Mouse (Mus musculus): ENCODE data around the gene 4632433K11Rik. TPM values are rescaled to one million over a fixed set of nuclear protein-coding genes. Genes with fewer than 3 reads are reported as not detected.
"Not testable (repeated sequence)": the region's sequence is repeated elsewhere in the genome, so short reads cannot be mapped to it uniquely, and the experiment has no call there.

The 4632433K11Rik gene
- total and polyA plus RNA-seq, 2 experiments from 2014 or later, result 0.24 TPM; not detected in 1

DNA sequence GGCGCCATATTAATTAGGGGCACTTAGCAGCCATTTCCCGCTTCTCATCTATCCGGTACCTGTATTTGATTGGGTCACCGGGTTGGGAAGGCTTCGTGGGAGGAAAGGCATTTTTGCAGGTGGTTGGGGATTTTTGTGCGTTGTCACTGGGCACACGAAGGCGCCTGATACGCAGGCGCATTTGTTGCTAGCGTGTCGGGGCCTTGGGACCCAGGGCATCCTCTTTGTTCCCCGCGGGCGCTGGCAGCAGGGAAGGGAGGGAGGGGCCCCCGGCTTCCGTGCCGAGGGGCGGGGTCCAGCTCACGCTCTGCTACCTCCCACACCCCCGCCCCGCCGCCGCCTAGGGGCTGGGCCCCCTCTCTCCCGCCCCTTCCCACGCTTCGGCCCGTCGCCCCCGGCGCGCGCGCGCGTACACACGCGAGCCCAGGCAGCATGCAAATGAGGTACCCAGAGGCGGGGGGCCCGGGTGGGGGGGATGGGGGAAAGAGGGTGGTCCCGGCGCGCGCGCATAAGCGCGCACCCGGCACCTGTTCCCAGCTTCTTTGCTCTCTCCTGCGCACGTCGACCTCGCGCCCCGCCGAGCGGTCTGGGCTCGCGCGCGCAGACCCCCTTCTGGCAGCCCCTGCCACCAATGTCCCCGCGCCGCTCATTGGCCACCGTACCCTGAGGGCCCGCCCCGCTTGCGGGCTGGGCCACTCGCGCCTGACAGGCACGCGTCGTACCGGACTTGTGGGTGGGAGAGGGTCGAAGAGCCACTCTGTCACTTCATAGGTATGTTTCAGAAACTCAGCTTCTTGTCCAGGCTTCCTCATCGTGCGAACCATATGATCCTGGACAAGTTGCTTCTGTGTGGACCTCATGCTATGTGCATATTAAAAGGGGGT, 18.6 kb upstream of the 4632433K11Rik start, which contains the start of gene Gm44973:
TSS of gene Gm44973 (plus strand) at position 379 of the 884 bp plus-strand sequence.
- peak; percentile 98 for DNase-seq
- TF ChIP-seq CTCF (IDR thresholded peaks at IDR 0.05; ENCODE audit: low read depth), result no peak
- Histone ChIP-seq H3K27me3 (ENCODE audit: insufficient read depth, low read length) (no peaks in the 10 kb centered on the region), H3K4me3 (ENCODE audit: low read depth, low read length) (peak within 1 kb of the TSS; percentile 77), H3K36me3 (ENCODE audit: insufficient read depth) (peaks cover 22% of the 10 kb centered on the region), H3K9ac (peak within 1 kb of the TSS; percentile 79), H3K9me3 (ENCODE audit: low read length) (no peaks in the 10 kb centered on the region), H3K4me1 (ENCODE audit: insufficient read depth) (peaks cover 5% of the 10 kb centered on the region; the same call in 1 of the 2 replicates), H3K27ac (ENCODE audit: low read depth, low read length) (peak within 1 kb of the TSS; percentile 99), H3K4me2 (ENCODE audit: low read depth) (peak within 1 kb of the TSS; percentile 71)
- WGBS, result 2% methylated on average over 61 of the region's 76 CpGs
- ATAC-seq, result peak; percentile 81

DNA sequence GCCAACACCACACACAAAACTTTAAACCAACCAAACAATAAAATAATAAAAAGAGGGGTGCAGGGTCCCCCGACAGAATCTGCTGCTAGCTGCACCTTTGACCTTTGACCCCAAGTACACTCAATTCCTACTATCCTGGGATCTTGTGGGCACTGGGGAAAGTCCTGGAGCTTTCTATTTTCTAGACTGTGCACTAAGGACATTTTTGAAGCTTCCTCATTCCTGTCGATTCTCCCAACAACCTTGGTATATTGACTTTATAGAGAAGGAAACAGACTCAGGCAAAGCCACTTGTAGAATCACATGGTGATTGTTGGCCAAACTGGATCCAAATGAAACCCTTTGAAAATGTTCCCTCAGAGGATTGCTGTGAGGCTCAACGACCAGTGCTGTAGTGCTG, 17.9 kb upstream of the 4632433K11Rik start:
- peak overlapping the region; percentile 76 for H3K9ac ChIP-seq
- no peaks in the 10 kb centered on the region for H3K27me3 ChIP-seq (ENCODE audit: insufficient read depth, low read length)
- peak overlapping the region; percentile 71 for H3K4me2 ChIP-seq (ENCODE audit: low read depth)
- H3K4me1 ChIP-seq (ENCODE audit: insufficient read depth), result peaks cover 7% of the 10 kb centered on the region
- DNase-seq (no peak), ATAC-seq (no peak)
- H3K27ac ChIP-seq (ENCODE audit: low read depth, low read length), result peak overlapping the region; percentile 99
- H3K4me3 ChIP-seq (ENCODE audit: low read depth, low read length), result peak overlapping the region; percentile 77
- 58% methylated on average over 3 of the region's 3 CpGs for WGBS
- no peaks in the 10 kb centered on the region for H3K9me3 ChIP-seq (ENCODE audit: low read length)
- TF ChIP-seq CTCF (IDR thresholded peaks at IDR 0.05; ENCODE audit: low read depth), result no peak
- H3K36me3 ChIP-seq (ENCODE audit: insufficient read depth), result peaks cover 15% of the 10 kb centered on the region

DNA sequence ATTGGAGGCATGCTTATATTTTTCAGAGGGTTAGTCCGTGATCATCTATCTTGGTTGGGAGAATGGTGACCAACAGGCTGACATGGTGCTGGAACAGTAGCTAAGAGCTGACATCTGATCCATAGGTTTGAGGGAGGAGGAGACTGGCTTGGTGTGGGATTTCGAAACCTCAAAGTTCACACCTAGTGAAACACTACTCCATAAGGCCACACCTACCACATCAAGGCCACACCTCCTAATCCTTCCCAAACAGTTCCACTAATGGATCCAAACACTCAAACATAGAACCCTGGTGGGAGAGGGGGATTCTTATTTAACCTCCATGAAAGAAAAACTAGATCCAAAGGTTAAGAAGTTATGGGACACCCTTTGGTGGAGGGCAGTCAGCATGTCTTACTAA, 17.0 kb upstream of the 4632433K11Rik start:
- H3K27me3 ChIP-seq (ENCODE audit: insufficient read depth, low read length), result no peaks in the 10 kb centered on the region
- H3K4me2 ChIP-seq (ENCODE audit: low read depth), result no peak overlapping the region
- H3K9ac ChIP-seq, result no peak overlapping the region
- H3K27ac ChIP-seq (ENCODE audit: low read depth, low read length), result no peak overlapping the region
- ATAC-seq (no peak), DNase-seq (no peak)
- TF ChIP-seq CTCF (IDR thresholded peaks at IDR 0.05; ENCODE audit: low read depth), result no peak
- no peak overlapping the region for H3K4me3 ChIP-seq (ENCODE audit: low read depth, low read length)
- peaks cover 10% of the 10 kb centered on the region for H3K4me1 ChIP-seq (ENCODE audit: insufficient read depth)
- no peaks in the 10 kb centered on the region for H3K9me3 ChIP-seq (ENCODE audit: low read length)
- 100% methylated on average over 2 of the region's 2 CpGs for WGBS
- peaks cover 9% of the 10 kb centered on the region for H3K36me3 ChIP-seq (ENCODE audit: insufficient read depth)

DNA sequence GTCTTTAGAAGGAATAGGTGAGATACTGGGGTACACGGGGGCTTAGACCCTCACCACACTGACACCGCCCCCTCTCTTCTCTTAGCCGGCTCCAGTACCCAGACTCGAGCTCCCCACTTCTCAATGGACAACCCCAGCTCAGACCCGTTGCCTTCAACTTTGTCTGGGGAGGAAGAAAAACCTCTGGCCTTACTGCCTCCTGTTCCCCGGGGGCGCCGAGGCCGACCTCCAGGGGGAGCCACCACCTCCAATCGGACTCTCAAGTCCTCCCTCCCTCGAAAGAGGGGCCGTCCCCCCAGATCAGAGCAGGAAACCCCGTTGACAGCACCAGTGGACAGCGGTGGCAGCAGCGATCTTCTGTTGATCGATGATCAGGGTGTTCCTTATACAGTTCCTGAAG, 16.6 kb upstream of the 4632433K11Rik start:
- no peak overlapping the region for H3K4me2 ChIP-seq (ENCODE audit: low read depth)
- no peak overlapping the region for H3K27ac ChIP-seq (ENCODE audit: low read depth, low read length)
- DNase-seq, result no peak
- H3K4me3 ChIP-seq (ENCODE audit: low read depth, low read length), result no peak overlapping the region
- 91% methylated on average over 16 of the region's 16 CpGs for WGBS
- no peak for ATAC-seq
- peaks cover 10% of the 10 kb centered on the region for H3K36me3 ChIP-seq (ENCODE audit: insufficient read depth)
- no peaks in the 10 kb centered on the region for H3K9me3 ChIP-seq (ENCODE audit: low read length)
- peaks cover 10% of the 10 kb centered on the region for H3K4me1 ChIP-seq (ENCODE audit: insufficient read depth)
- TF ChIP-seq CTCF (IDR thresholded peaks at IDR 0.05; ENCODE audit: low read depth), result peak; percentile 36; the same call in 1 of the 2 replicates
- H3K27me3 ChIP-seq (ENCODE audit: insufficient read depth, low read length), result no peaks in the 10 kb centered on the region
- no peak overlapping the region for H3K9ac ChIP-seq

DNA sequence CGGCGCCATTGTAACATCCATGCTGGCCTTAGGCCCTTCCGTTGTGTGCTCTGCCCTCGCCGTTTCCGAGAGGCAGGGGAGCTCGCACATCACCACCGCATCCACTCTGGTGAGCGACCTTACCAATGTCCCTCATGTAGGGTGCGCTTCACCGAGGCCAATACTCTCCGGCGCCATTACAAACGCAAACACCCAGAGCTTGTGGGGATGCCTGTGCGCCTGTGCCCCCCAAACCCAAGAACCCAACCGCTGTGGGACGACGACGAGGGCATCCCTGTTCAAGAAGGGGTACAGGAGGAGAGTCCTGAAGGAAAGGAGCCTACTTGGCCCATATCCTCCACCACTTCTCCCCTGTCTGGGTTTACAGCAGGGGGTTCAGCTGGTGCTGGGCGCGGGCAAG, 16.0 kb upstream of the 4632433K11Rik start:
- ATAC-seq, result no peak
- Histone ChIP-seq H3K4me2 (ENCODE audit: low read depth) (no peak overlapping the region), H3K4me3 (ENCODE audit: low read depth, low read length) (no peak overlapping the region), H3K9ac (no peak overlapping the region), H3K36me3 (ENCODE audit: insufficient read depth) (peaks cover 10% of the 10 kb centered on the region), H3K4me1 (ENCODE audit: insufficient read depth) (peaks cover 10% of the 10 kb centered on the region), H3K27ac (ENCODE audit: low read depth, low read length) (no peak overlapping the region), H3K9me3 (ENCODE audit: low read length) (no peaks in the 10 kb centered on the region), H3K27me3 (ENCODE audit: insufficient read depth, low read length) (no peaks in the 10 kb centered on the region)
- no peak for DNase-seq
- no peak for TF ChIP-seq CTCF (IDR thresholded peaks at IDR 0.05; ENCODE audit: low read depth)
- 98% methylated on average over 21 of the region's 21 CpGs for WGBS

DNA sequence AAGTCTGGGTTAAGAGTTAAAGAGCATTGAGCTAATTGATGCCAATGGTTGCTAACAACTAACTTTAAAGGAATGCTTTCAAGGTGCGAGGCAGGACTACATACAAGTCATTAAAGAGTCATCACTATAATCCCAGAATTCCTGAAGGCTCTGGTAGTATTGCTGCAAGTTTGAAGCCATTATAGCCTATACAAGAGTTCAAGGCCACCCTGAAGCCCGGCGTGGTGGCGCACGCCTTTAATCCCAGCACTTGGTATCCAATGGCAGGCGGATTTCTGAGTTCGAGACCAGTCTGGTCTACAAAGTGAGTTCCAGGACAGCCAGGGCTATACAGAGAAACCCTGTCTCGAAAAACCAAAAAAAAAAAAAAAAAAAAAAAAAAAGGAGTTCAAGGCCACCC, 14.3 kb upstream of the 4632433K11Rik start:
- H3K27me3 ChIP-seq (ENCODE audit: insufficient read depth, low read length); DNase-seq; H3K9me3 ChIP-seq (ENCODE audit: low read length); H3K9ac ChIP-seq; ATAC-seq; H3K4me1 ChIP-seq (ENCODE audit: insufficient read depth): not testable (repeated sequence)
- Histone ChIP-seq H3K36me3 (ENCODE audit: insufficient read depth) (peaks cover 21% of the 10 kb centered on the region), H3K4me3 (ENCODE audit: low read depth, low read length) (peak overlapping the region; percentile 78), H3K27ac (ENCODE audit: low read depth, low read length) (peak overlapping the region; percentile 46; the same call in 1 of the 2 replicates), H3K4me2 (ENCODE audit: low read depth) (peak overlapping the region; percentile 85)
- 22% methylated on average over 8 of the region's 8 CpGs for WGBS

DNA sequence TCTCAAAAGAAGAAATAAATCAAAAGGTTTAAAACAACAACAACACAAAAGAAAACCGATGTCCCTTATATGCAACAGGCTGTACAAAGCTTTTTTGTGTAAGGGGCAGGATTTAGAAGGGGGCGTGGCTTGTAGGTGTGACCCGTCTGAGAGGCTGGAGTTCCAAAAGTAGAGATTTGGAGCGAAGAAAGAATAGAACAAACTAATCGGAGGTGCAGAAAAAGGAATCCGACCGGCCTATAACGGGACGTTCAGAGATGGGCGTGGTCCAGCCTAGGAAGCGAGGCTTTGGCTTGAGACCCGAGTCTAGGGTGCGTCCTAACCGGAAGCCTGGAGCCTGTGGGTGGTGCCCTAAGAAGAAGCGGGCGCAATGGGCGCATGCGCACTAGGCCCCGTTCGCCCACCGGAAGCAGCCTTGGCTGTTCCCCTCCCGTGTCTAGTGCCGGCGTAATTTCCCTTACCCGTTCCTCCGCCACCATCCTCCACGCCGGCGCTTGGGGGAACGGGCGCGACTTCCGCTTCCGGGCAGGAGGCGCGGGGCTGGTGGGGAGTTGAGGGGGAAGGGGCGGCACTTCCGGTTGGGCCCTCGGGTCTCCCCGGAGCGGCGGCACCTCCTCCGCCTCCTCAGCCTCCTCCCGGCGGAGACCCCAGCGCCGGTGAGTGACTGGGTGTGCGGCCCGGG, 13.8 kb upstream of the 4632433K11Rik start, which contains the start of the genes Zfp865 and Ccdc106:
TSS of gene Zfp865 (plus strand) at position 377 of the 682 bp plus-strand sequence.
TSS of gene Ccdc106 (plus strand) at position 554 of the 682 bp plus-strand sequence.
- peak; percentile 23 for TF ChIP-seq CTCF (IDR thresholded peaks at IDR 0.05; ENCODE audit: low read depth)
- H3K27me3 ChIP-seq (ENCODE audit: insufficient read depth, low read length), result no peaks in the 10 kb centered on the region
- H3K9ac ChIP-seq, result peak within 1 kb of the TSS; percentile 96
- peak; percentile 94 for ATAC-seq
- H3K9me3 ChIP-seq (ENCODE audit: low read length), result no peaks in the 10 kb centered on the region
- peaks cover 26% of the 10 kb centered on the region for H3K36me3 ChIP-seq (ENCODE audit: insufficient read depth)
- H3K4me3 ChIP-seq (ENCODE audit: low read depth, low read length), result peak within 1 kb of the TSS; percentile 78
- peak within 1 kb of the TSS; percentile 85 for H3K4me2 ChIP-seq (ENCODE audit: low read depth)
- DNase-seq, result peak; percentile 99
- peaks cover 10% of the 10 kb centered on the region for H3K4me1 ChIP-seq (ENCODE audit: insufficient read depth)
- H3K27ac ChIP-seq (ENCODE audit: low read depth, low read length), result peak within 1 kb of the TSS; percentile 90
- WGBS, result under 1% methylated on average over 43 of the region's 49 CpGs

Data from forebrain, postnatal 0 days (tissue).